Mouse (Mus musculus): Measurements from ENCODE around the gene Fdps. TPM values are rescaled to one million over a fixed set of nuclear protein-coding genes. Genes with fewer than 3 reads are reported as not detected.

The Fdps gene
- polyA plus RNA-seq, 1 experiment = 145 TPM

DNA sequence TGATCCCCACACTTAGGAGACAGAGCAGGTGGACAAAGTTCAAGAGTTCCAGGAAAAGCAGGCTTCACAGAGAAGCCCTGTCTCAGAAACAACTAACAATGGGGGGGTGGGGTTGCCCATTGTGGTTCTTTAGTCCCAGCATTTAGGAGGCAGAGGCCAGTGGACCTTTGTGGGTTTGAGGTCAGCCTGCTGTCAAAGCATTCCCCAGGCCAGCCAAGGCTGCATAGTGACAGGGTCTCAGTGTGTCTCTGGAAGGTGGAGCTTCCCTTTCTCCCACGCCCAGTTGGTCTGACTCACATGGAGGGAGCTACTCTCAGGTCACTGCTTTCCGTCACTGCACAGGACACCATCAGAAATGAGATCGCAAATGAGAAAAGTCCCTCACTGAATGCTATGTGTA, 40.1 kb downstream of the Fdps start:
- Histone ChIP-seq H3K4me3 (ENCODE audit: insufficient read depth, low read length) (no peak overlapping the region), H3K4me1 (ENCODE audit: control insufficient read depth, insufficient read depth, low read length) (no peaks in the 10 kb centered on the region), H3K27ac (ENCODE audit: insufficient read depth, low read length) (no peak overlapping the region)
- no peak for TF ChIP-seq POLR2A (IDR thresholded peaks at IDR 0.05; ENCODE audit: low read depth, low read length)
- no peak for TF ChIP-seq CTCF (IDR thresholded peaks at IDR 0.05; ENCODE audit: borderline replicate concordance, insufficient read depth, low read length)

- no peaks in the 10 kb centered on the region for H3K4me1 ChIP-seq (ENCODE audit: control insufficient read depth, insufficient read depth, low read length)
- TF ChIP-seq POLR2A (IDR thresholded peaks at IDR 0.05; ENCODE audit: low read depth, low read length) (no peak), CTCF (IDR thresholded peaks at IDR 0.05; ENCODE audit: borderline replicate concordance, insufficient read depth, low read length) (peak; percentile 53; the same call in 1 of the 2 replicates)
- no peak overlapping the region for H3K27ac ChIP-seq (ENCODE audit: insufficient read depth, low read length)
- H3K4me3 ChIP-seq (ENCODE audit: insufficient read depth, low read length) = no peak overlapping the region
Measured at GRCm38 (mm10) chr3:89058783-89059182, 43.0 kb downstream of the Fdps start.

GRCm38 (mm10) chr3:89058361-89058760, 43.4 kb downstream of the Fdps start:
- Histone ChIP-seq H3K4me1 (ENCODE audit: control insufficient read depth, insufficient read depth, low read length) (no peaks in the 10 kb centered on the region), H3K27ac (ENCODE audit: insufficient read depth, low read length) (no peak overlapping the region), H3K4me3 (ENCODE audit: insufficient read depth, low read length) (no peak overlapping the region)
- TF ChIP-seq POLR2A (IDR thresholded peaks at IDR 0.05; ENCODE audit: low read depth, low read length) (no peak), CTCF (IDR thresholded peaks at IDR 0.05; ENCODE audit: borderline replicate concordance, insufficient read depth, low read length) (no peak)

Other genes with a start within 250 kb of the Fdps start
- 21.5 and 27.5 TPM in 2 replicates for gene Msto1, start 188.0 kb downstream of the Fdps start, polyA plus RNA-seq (2011; ENCODE audit: insufficient read length, low read depth, missing spikeins)
- 47.4 and 50.1 TPM in 2 replicates for gene Ash1l, start 151.3 kb downstream of the Fdps start, polyA plus RNA-seq (2011; ENCODE audit: insufficient read length, low read depth, missing spikeins)
- 111 and 136 TPM in 2 replicates for gene Dap3, start 150.8 kb downstream of the Fdps start, polyA plus RNA-seq (2011; ENCODE audit: insufficient read length, low read depth, missing spikeins)
- 15.4 and 17.8 TPM in 2 replicates for gene Rusc1, start 8.6 kb downstream of the Fdps start, polyA plus RNA-seq (2011; ENCODE audit: insufficient read length, low read depth, missing spikeins)
- not detected in 2 replicates for gene Gm43738, start 860 bp downstream of the Fdps start, polyA plus RNA-seq (2011; ENCODE audit: insufficient read length, low read depth, missing spikeins)
- gene Pklr, start 34.2 kb upstream of the Fdps start, polyA plus RNA-seq (2011; ENCODE audit: insufficient read length, low read depth, missing spikeins) = not detected in 2 replicates
- 0.32 and 1.0 TPM in 2 replicates for gene Hcn3, start 58.2 kb upstream of the Fdps start, polyA plus RNA-seq (2011; ENCODE audit: insufficient read length, low read depth, missing spikeins)
- gene Clk2, start 62.8 kb upstream of the Fdps start, polyA plus RNA-seq (2011; ENCODE audit: insufficient read length, low read depth, missing spikeins) = 45.3 and 57.5 TPM in 2 replicates
- gene Scamp3, start 75.5 kb upstream of the Fdps start, polyA plus RNA-seq (2011; ENCODE audit: insufficient read length, low read depth, missing spikeins) = 75.7 and 91.2 TPM in 2 replicates
- 46.9 and 49.5 TPM in 2 replicates for gene Fam189b, start 81.2 kb upstream of the Fdps start, polyA plus RNA-seq (2011; ENCODE audit: insufficient read length, low read depth, missing spikeins)
- 86.8 and 103 TPM in 2 replicates for gene Gba, start 101.0 kb upstream of the Fdps start, polyA plus RNA-seq (2011; ENCODE audit: insufficient read length, low read depth, missing spikeins)
- 60.8 and 83.1 TPM in 2 replicates for gene Thbs3, start 113.2 kb upstream of the Fdps start, polyA plus RNA-seq (2011; ENCODE audit: insufficient read length, low read depth, missing spikeins)
- 96.9 and 98.6 TPM in 2 replicates for gene Mtx1, start 125.1 kb upstream of the Fdps start, polyA plus RNA-seq (2011; ENCODE audit: insufficient read length, low read depth, missing spikeins)
- 1.1 and 2.5 TPM in 2 replicates for gene Muc1, start 127.1 kb upstream of the Fdps start, polyA plus RNA-seq (2011; ENCODE audit: insufficient read length, low read depth, missing spikeins)
- gene Krtcap2, start 144.0 kb upstream of the Fdps start, polyA plus RNA-seq (2011; ENCODE audit: insufficient read length, low read depth, missing spikeins) = 265 and 289 TPM in 2 replicates
- gene Trim46, start 144.3 kb upstream of the Fdps start, polyA plus RNA-seq (2011; ENCODE audit: insufficient read length, low read depth, missing spikeins) = 14.2 and 24.2 TPM in 2 replicates
- 47.2 and 51.3 TPM in 2 replicates for gene Dpm3, start 157.4 kb upstream of the Fdps start, polyA plus RNA-seq (2011; ENCODE audit: insufficient read length, low read depth, missing spikeins)
- 91.5 and 103 TPM in 2 replicates for gene Slc50a1, start 168.6 kb upstream of the Fdps start, polyA plus RNA-seq (2011; ENCODE audit: insufficient read length, low read depth, missing spikeins)
- gene Efna1, start 179.2 kb upstream of the Fdps start, polyA plus RNA-seq (2011; ENCODE audit: insufficient read length, low read depth, missing spikeins) = 4.1 and 7.1 TPM in 2 replicates
- 7.1 and 8.7 TPM in 2 replicates for gene Efna3, start 221.0 kb upstream of the Fdps start, polyA plus RNA-seq (2011; ENCODE audit: insufficient read length, low read depth, missing spikeins)
- gene Efna4, start 236.1 kb upstream of the Fdps start, polyA plus RNA-seq (2011; ENCODE audit: insufficient read length, low read depth, missing spikeins) = 11.2 and 11.4 TPM in 2 replicates
- gene Adam15, start 248.0 kb upstream of the Fdps start, polyA plus RNA-seq (2011; ENCODE audit: insufficient read length, low read depth, missing spikeins) = 112 and 136 TPM in 2 replicates